Mouse (Mus musculus): ENCODE data around the gene Tor3a. TPM values are rescaled to one million over a fixed set of nuclear protein-coding genes. Genes with fewer than 3 reads are reported as not detected.

Tor3a gene
- total RNA-seq, 2 experiments from 2014 or later: 11.5 to 17.4 TPM

Other genes with a start within 250 kb of the Tor3a start
- gene Soat1, start 200.0 kb downstream of the Tor3a start, total RNA-seq (2021): 1,000 to 10,000 TPM; 1,467 to 1,486 TPM
- gene Gm10031, start 150.3 kb downstream of the Tor3a start, total RNA-seq (2021): 10 to 100 TPM; 39.7 to 42.8 TPM
- gene Abl2, start 115.6 kb downstream of the Tor3a start, total RNA-seq (2021): 10 to 100 TPM; 20.1 to 23.7 TPM
- gene Fam20b, start 44.7 kb upstream of the Tor3a start, total RNA-seq (2021): 10 to 100 TPM; 49.1 to 57.9 TPM
- gene Angptl1, start 164.2 kb upstream of the Tor3a start, total RNA-seq (2021): 1 to 10 TPM; 2.8 to 4.9 TPM

All from adrenal gland, adult 18-20 months (tissue).